Mouse (Mus musculus): ENCODE measurements around the gene Zfp628.

DNA sequence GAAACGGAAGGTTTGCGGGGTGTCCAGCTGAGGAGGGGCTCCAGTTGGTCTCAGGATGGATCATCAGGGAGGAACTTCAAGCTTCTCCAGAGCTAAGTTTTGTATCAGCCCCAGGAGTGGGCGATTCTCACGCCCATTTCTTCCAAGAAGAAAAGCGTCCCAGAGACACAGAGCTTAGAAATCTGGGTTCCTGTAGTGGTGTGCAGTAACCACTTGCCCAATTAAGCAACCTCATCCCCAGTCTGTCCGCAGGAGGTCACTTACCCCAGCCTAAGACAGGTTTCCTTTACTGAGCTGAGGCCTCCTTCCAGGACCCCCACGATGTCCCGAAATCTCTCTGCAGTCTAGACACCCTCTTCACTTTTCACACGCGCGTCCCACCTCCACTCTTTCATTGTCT is 37.8 kb upstream of the Zfp628 start:
- no peak for TF ChIP-seq CTCF (IDR thresholded peaks at IDR 0.05; ENCODE audit: insufficient read depth, low read depth, low read length)
- TF ChIP-seq POLR2A (IDR thresholded peaks at IDR 0.05; ENCODE audit: insufficient read depth, low read depth, low read length) = no peak

Measured in olfactory bulb, adult 2 months (tissue).